Mouse (Mus musculus) myocyte (in vitro differentiated cells): ENCODE measurements around the gene 4930568D16Rik. TPM values are rescaled to one million over a fixed set of nuclear protein-coding genes. Genes with fewer than 3 reads are reported as not detected.

Experiments used
- H3K27me3 ChIP-seq: one replicate; pipeline ENCODE4 v1.6.1; 2011; ENCODE audit not compliant: control insufficient read depth, insufficient read depth, insufficient read length
- H3K36me3 ChIP-seq: one replicate; pipeline ENCODE4 v1.6.1; 2011; ENCODE audit not compliant: control insufficient read depth, insufficient read depth
- H3K4me2 ChIP-seq: one replicate; pipeline ENCODE4 v1.6.1; 2011; ENCODE audit warnings: low read depth, control low read depth
- H3K4me3 ChIP-seq: one replicate; pipeline ENCODE4 v1.5.1; 2011; ENCODE audit warnings: mild to moderate bottlenecking, control low read depth, moderate library complexity
- H3K79me2 ChIP-seq: one replicate; pipeline ENCODE4 v1.6.1; 2011; ENCODE audit not compliant: control insufficient read depth, insufficient read depth
- H3ac ChIP-seq: one replicate; pipeline ENCODE4 v1.6.1; 2011; ENCODE audit not compliant: control insufficient read depth, insufficient read length
- CEBPB ChIP-seq: IDR thresholded peaks from 2 replicates; pipeline ENCODE4 v1.6.1; 2011; ENCODE audit warnings: mild to moderate bottlenecking, moderate library complexity; ENCODE audit not compliant: poor library complexity, insufficient read depth, severe bottlenecking
- E2F4 ChIP-seq: IDR thresholded peaks from one replicate; pipeline ENCODE4 v1.6.1; 2011; ENCODE audit warnings: mild to moderate bottlenecking, control low read depth, moderate library complexity; ENCODE audit not compliant: insufficient read depth
- MAX ChIP-seq: IDR thresholded peaks from one replicate; pipeline ENCODE4 v1.6.1; 2011; ENCODE audit warnings: low read depth, mild to moderate bottlenecking, control low read depth
- MYOD1 ChIP-seq, 3 experiments: IDR thresholded peaks; one replicate each; pipeline ENCODE4 v1.6.1; 2011; ENCODE audit warnings: control low read depth in 2 of 3, low read depth in 2 of 3, mild to moderate bottlenecking in 2 of 3, moderate library complexity in 1 of 3; ENCODE audit not compliant: insufficient read length in 2 of 3, control insufficient read depth in 1 of 3
- MYOG ChIP-seq, 3 experiments: IDR thresholded peaks; one replicate each; pipeline ENCODE4 v1.6.1; 2011; ENCODE audit warnings: control low read depth in 2 of 3, low read depth in 2 of 3, mild to moderate bottlenecking in 2 of 3; ENCODE audit not compliant: insufficient read length in 2 of 3, control insufficient read depth in 1 of 3, insufficient read depth in 1 of 3
- POLR2A ChIP-seq: IDR thresholded peaks from one replicate; pipeline ENCODE4 v1.6.1; 2011; ENCODE audit warnings: low read depth, mild to moderate bottlenecking, control low read depth, moderate library complexity; ENCODE audit not compliant: insufficient read length
- POLR2AphosphoS2 ChIP-seq: IDR thresholded peaks from one replicate; pipeline ENCODE4 v1.6.1; 2011; ENCODE audit warnings: low read depth, control low read depth; ENCODE audit not compliant: insufficient read length
- REST ChIP-seq: IDR thresholded peaks from one replicate; pipeline ENCODE4 v1.6.1; 2011; ENCODE audit warnings: mild to moderate bottlenecking, control low read depth, moderate library complexity; ENCODE audit not compliant: insufficient read depth, insufficient read length
- SRF ChIP-seq: IDR thresholded peaks from one replicate; pipeline ENCODE4 v1.6.1; 2011; ENCODE audit warnings: low read depth; ENCODE audit not compliant: control insufficient read depth, insufficient read length
- TCF12 ChIP-seq: IDR thresholded peaks from one replicate; pipeline ENCODE4 v1.6.1; 2011; ENCODE audit warnings: mild to moderate bottlenecking, control low read depth; ENCODE audit not compliant: poor library complexity, insufficient read depth, severe bottlenecking
- TCF3 ChIP-seq: IDR thresholded peaks from one replicate; pipeline ENCODE4 v1.6.1; 2011; ENCODE audit warnings: low read depth, control low read depth; ENCODE audit not compliant: insufficient read length
- USF1 ChIP-seq: IDR thresholded peaks from one replicate; pipeline ENCODE4 v1.6.1; 2011; ENCODE audit warnings: low read depth, mild to moderate bottlenecking, control low read depth, moderate library complexity
- polyA plus RNA-seq: library from polyadenylated mRNA; unstranded; fragments of >200 nt; fragmentation: generic; extraction: Trizol; gene quantifications from one replicate; pipeline ENCODE4 v1.2.1, GENCODE M21; 2012; ENCODE audit warnings: missing spikeins

Gene 4930568D16Rik
- polyA plus RNA-seq, 1 experiment, result not detected

GRCm38 (mm10) chr2:35411640-35412190, 44.2 kb upstream of the 4930568D16Rik start:
- Histone ChIP-seq H3K79me2 (no peaks in the 10 kb centered on the region), H3K4me2 (no peak overlapping the region), H3K36me3 (no peaks in the 10 kb centered on the region), H3K4me3 (no peak overlapping the region), H3ac (no peak overlapping the region), H3K27me3 (no peaks in the 10 kb centered on the region)
- no peak for TF ChIP-seq TCF3
- TF ChIP-seq POLR2AphosphoS2, result no peak
- no peak for TF ChIP-seq MYOD1 (IDR thresholded peaks at IDR 0.05; ENCODE audit: control insufficient read depth in 1 of 3, insufficient read length in 2 of 3, low read depth in 2 of 3)
- TF ChIP-seq CEBPB, result no peak
- no peak for TF ChIP-seq REST
- no peak for TF ChIP-seq TCF12
- no peak for TF ChIP-seq E2F4
- no peak for TF ChIP-seq USF1
- no peak for TF ChIP-seq SRF

- H3K79me2 ChIP-seq, result no peaks in the 10 kb centered on the region
- H3K27me3 ChIP-seq, result no peaks in the 10 kb centered on the region
- H3K4me2 ChIP-seq, result no peak overlapping the region
- TF ChIP-seq MYOG (IDR thresholded peaks at IDR 0.05; ENCODE audit: control insufficient read depth in 1 of 3, insufficient read depth in 1 of 3, insufficient read length in 2 of 3, low read depth in 2 of 3) (no peak), REST (no peak), MYOD1 (IDR thresholded peaks at IDR 0.05; ENCODE audit: control insufficient read depth in 1 of 3, insufficient read length in 2 of 3, low read depth in 2 of 3) (no peak)
- H3K36me3 ChIP-seq, result no peaks in the 10 kb centered on the region
- no peak overlapping the region for H3K4me3 ChIP-seq
- no peak overlapping the region for H3ac ChIP-seq
Observed at GRCm38 (mm10) chr2:35409466-35409865, 41.9 kb upstream of the 4930568D16Rik start.

GRCm38 (mm10) chr2:35408409-35409110, 41.0 kb upstream of the 4930568D16Rik start:
- no peak overlapping the region for H3K4me2 ChIP-seq
- no peak for TF ChIP-seq USF1
- no peak for TF ChIP-seq E2F4
- TF ChIP-seq TCF12, result no peak
- TF ChIP-seq REST, result no peak
- no peak for TF ChIP-seq CEBPB
- no peak for TF ChIP-seq MYOG (IDR thresholded peaks at IDR 0.05; ENCODE audit: control insufficient read depth in 1 of 3, insufficient read depth in 1 of 3, insufficient read length in 2 of 3, low read depth in 2 of 3)
- no peak for TF ChIP-seq TCF3
- no peak for TF ChIP-seq POLR2A
- TF ChIP-seq MYOD1 (IDR thresholded peaks at IDR 0.05; ENCODE audit: control insufficient read depth in 1 of 3, insufficient read length in 2 of 3, low read depth in 2 of 3), result no peak
- TF ChIP-seq MAX, result no peak
- no peak for TF ChIP-seq POLR2AphosphoS2
- no peak for TF ChIP-seq SRF
- no peaks in the 10 kb centered on the region for H3K27me3 ChIP-seq
- H3K4me3 ChIP-seq, result no peak overlapping the region
- no peaks in the 10 kb centered on the region for H3K79me2 ChIP-seq
- no peaks in the 10 kb centered on the region for H3K36me3 ChIP-seq
- no peak overlapping the region for H3ac ChIP-seq

GRCm38 (mm10) chr2:35407878-35408277, 40.3 kb upstream of the 4930568D16Rik start:
- TF ChIP-seq MYOG (IDR thresholded peaks at IDR 0.05; ENCODE audit: control insufficient read depth in 1 of 3, insufficient read depth in 1 of 3, insufficient read length in 2 of 3, low read depth in 2 of 3) (no peak), POLR2AphosphoS2 (no peak), MAX (no peak), TCF12 (no peak), E2F4 (no peak), TCF3 (no peak), CEBPB (no peak), POLR2A (no peak), REST (no peak), MYOD1 (IDR thresholded peaks at IDR 0.05; ENCODE audit: control insufficient read depth in 1 of 3, insufficient read length in 2 of 3, low read depth in 2 of 3) (no peak), SRF (no peak), USF1 (no peak)

GRCm38 (mm10) chr2:35407266-35407665, 39.7 kb upstream of the 4930568D16Rik start:
- H3K79me2 ChIP-seq, result no peaks in the 10 kb centered on the region
- no peak for TF ChIP-seq CEBPB
- no peak for TF ChIP-seq POLR2A
- TF ChIP-seq POLR2AphosphoS2, result no peak
- no peak for TF ChIP-seq E2F4
- no peak for TF ChIP-seq MAX
- no peak for TF ChIP-seq USF1
- TF ChIP-seq TCF12, result no peak
- TF ChIP-seq MYOG (IDR thresholded peaks at IDR 0.05; ENCODE audit: control insufficient read depth in 1 of 3, insufficient read depth in 1 of 3, insufficient read length in 2 of 3, low read depth in 2 of 3), result no peak
- TF ChIP-seq SRF, result no peak
- no peak for TF ChIP-seq TCF3
- no peak for TF ChIP-seq MYOD1 (IDR thresholded peaks at IDR 0.05; ENCODE audit: control insufficient read depth in 1 of 3, insufficient read length in 2 of 3, low read depth in 2 of 3)
- no peak for TF ChIP-seq REST
- H3K27me3 ChIP-seq, result no peaks in the 10 kb centered on the region
- H3K4me2 ChIP-seq, result no peak overlapping the region
- no peaks in the 10 kb centered on the region for H3K36me3 ChIP-seq
- H3ac ChIP-seq, result no peak overlapping the region
- H3K4me3 ChIP-seq, result no peak overlapping the region

More at GRCm38 (mm10) chr2:35407878-35408277, 40.3 kb upstream of the 4930568D16Rik start:
- Histone ChIP-seq H3K36me3 (no peaks in the 10 kb centered on the region), H3K27me3 (no peaks in the 10 kb centered on the region), H3ac (no peak overlapping the region), H3K4me3 (no peak overlapping the region), H3K79me2 (no peaks in the 10 kb centered on the region), H3K4me2 (no peak overlapping the region)
